Mouse (Mus musculus): ENCODE data around the gene Gpc6.
A peak's percentile ranks its signal among the peaks of the same experiment; 100 is the strongest.
"Not testable (repeated sequence)": the region's sequence is repeated elsewhere in the genome, so short reads cannot be mapped to it uniquely, and the experiment has no call there.

The Gpc6 gene

GRCm38 (mm10) chr14:117361965-117362309 is 436.8 kb downstream of the Gpc6 start:
- DNase-seq (ENCODE audit: low read depth, low spot score): no peak

- DNase-seq (ENCODE audit: low read depth, low spot score): no peak
These were observed 444.3 kb downstream of the Gpc6 start for GRCm38 (mm10) chr14:117369331-117369866.

GRCm38 (mm10) chr14:117376822-117377376 is 451.8 kb downstream of the Gpc6 start:
- DNase-seq (ENCODE audit: low read depth, low spot score): no peak

DNA sequence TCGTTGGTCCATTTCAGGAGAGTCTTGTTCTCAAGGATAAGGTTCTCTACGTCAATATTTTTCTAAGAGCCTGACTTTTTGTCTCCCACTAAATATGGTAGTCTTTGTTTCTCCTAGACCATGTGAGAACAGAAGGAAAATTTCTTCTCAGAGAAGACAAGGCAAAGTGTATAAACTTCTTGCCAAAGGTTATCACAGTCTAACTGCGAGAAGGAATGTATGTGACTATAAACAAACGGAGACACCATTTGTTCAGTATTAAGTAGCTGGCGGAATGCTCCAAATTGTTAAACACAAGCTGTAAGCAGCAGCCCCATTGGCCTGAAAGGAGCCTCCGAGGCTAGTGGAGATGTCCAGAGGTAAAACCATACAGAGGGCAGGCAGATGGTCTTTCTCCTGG is 454.9 kb downstream of the Gpc6 start:
- no peak for DNase-seq (ENCODE audit: low read depth, low spot score)

DNA sequence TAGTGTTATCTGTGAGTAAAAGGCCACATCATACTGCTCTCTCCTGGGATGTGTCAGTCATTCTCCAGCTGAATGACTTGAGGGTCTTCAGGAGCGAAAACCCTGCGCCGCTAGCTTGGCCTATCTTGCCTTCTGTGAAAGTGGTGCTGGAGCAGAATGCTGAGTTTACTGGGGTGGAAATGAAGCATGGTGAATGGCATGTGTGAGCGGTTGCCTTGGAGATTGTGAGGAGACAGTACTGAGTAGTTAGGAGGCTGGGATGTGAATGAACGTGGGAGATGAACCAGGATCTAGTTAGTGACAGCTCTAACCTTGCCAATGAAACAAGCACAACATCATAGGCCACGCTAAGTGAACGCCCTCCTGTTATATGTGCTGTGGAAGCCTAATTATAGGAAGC is 458.1 kb downstream of the Gpc6 start:
- DNase-seq (ENCODE audit: low read depth, low spot score): no peak

GRCm38 (mm10) chr14:117384096-117384770 is 459.1 kb downstream of the Gpc6 start:
- peak; percentile 62 for DNase-seq (ENCODE audit: low read depth, low spot score)

- DNase-seq (ENCODE audit: low read depth, low spot score): peak; percentile 63
These were observed 460.7 kb downstream of the Gpc6 start for GRCm38 (mm10) chr14:117385731-117386270.

DNA sequence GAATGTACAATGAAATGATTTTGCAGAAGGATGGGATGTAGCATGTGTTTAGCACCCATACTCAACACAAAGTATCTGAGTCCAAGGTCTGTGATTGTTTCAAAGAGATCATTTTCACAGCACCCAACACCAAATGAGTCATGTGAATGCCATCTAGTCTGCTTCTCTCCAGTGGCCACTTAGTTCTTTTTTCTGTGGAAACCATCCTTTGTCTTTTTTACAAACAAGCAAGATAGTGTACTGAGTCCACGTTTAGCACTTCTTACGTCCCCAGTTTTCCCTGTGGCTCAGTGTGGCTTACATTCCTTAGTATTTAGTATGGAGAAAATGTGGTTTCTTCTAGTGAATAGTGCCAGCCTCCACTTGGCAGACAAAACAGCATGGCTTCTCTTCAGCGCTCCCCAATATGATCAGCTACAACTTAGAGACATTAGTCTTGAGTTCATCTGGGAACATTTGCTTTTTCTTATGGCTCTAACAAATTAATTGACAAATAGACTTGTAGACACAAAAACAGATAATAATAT is 465.7 kb downstream of the Gpc6 start:
- peak; percentile 63 for DNase-seq (ENCODE audit: low read depth, low spot score)

DNA sequence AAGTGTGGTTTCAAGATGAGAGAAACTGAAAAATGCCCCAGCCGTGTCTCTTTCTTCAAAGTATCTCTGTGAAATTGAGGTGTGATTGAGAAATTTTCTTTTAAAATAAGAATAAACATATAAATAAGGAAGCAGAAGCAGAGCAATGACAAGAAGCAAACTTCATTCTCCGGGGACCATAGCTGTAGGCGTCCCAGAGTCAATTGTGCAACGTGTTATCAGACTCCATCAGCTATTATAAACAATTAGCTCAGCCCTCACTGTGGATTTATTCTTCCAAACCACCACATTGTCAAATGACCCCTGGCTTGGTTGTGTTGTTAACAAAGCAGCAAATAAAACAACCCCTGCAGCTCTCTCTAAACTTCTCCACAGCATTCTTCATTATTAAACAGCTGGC is 466.3 kb downstream of the Gpc6 start:
- no peak for DNase-seq (ENCODE audit: low read depth, low spot score)

DNA sequence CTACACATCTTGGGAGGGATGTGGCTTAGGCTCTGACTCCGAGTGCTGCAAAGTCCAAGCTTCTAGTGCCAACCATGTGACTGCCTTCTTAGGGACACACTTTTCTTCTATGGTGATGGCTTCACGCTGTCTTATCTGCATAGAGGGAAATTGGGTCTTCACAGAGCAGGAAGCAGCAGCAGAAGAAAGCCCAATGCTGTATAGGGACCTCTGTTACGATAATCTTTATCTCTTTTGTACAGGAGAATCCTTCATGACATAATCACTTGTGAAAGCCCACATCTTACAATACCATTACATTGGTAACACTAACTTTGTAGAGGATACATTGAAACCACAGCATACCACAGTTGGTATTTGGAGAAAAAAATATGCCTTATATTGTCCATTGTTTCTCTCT is 472.1 kb downstream of the Gpc6 start:
- no peak for DNase-seq (ENCODE audit: low read depth, low spot score)

DNA sequence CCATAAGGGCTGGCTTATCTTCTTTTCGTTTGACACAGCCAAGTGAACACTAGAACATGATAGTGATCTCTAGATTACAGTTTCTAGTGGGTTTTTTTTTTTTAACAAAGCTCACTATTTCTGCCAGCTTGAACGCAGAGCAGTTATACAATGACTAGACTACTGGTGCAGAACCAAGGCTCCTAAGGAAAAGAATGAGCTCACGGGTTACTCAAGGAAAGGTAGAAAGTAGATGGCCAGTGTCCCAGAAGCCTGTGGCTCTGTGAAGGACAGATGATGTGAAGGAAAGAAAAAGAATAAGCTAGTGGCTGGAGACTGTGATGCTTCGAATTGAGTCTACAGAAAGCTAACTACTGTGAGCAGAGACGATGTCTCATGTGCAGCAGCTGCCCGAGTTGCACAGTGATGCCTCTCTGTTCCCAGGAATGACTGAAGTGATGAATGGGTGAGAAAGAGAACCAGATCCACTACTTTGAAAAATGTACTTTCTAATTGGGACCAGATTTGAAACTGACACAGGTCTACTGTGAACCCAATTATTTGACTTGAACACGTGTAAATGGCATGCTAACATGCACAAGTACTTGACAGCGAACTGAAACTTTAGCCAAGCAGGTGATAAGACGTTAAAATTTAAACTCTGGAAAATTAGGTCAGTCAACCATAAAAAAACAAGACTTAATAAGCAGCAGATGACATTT is 482.9 kb downstream of the Gpc6 start:
- DNase-seq (ENCODE audit: low read depth, low spot score): peak; percentile 55

DNA sequence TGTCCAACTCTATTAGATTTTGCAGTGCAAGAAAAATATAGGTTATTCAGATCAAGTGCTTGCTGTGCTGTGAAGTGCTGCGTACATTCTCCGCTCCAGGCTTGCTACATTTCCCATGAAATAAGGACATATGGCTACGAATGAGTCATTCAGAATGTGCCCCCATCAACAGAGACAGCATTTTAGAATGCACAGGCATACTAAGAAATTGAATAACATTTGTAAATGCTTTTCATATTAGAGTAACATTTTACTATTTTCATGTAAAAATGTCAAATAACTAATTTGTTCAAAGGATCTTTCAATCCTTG is 483.4 kb downstream of the Gpc6 start:
- DNase-seq (ENCODE audit: low read depth, low spot score): no peak

- DNase-seq (ENCODE audit: low read depth, low spot score): peak; percentile 87
These were observed 484.7 kb downstream of the Gpc6 start for GRCm38 (mm10) chr14:117409778-117410177.

DNA sequence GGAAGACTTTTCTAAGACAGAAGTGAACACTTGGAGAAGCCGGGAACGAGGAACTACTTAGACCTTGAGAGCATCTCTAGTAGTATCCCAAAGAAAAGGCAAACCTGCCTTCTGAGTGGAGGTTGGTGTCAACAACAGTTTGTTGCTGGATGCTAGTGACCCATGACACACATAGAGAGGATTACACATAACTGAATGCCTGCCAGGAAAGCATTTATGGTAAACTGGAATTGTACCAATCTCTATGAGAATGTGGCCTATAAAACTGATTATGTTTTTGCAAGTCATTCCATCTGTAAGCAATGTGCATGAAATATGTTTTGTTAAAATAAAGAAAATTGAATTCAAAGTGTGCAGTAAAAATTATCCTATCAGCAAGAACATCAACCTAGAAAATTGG is 485.4 kb downstream of the Gpc6 start:
- DNase-seq (ENCODE audit: low read depth, low spot score): peak; percentile 85

GRCm38 (mm10) chr14:117415045-117415444 is 489.9 kb downstream of the Gpc6 start:
- no peak for DNase-seq (ENCODE audit: low read depth, low spot score)

DNA sequence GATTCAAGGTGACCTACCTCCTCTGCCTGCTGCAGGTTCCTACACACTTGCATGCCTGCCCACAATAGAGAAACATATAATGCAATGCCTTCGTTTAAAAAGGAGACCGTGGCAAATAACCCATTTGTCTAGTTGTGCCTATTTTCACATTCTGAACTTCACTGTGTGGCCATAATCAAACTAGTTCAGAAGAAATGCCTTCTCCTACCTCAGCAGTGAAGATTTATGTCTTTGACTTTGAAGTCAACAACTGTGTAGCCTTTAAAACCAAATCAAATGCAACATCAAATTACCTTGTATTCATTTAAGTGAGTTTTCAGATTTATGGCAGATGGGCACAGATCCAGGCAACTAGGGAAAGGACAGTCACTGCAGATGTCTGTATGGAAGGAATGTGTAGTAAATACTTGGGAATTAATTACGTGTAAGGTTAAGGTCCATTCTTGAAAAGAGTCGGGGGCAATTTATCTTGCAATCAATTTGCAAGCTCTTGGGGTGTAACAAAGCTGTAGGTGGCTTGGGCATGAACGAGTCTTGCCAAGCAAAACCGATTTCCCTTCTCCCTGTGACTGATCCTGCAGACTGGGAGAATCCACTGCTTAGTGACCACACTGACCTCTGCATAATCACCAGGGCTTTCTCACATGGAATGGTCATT is 494.6 kb downstream of the Gpc6 start:
- no peak for DNase-seq (ENCODE audit: low read depth, low spot score)

GRCm38 (mm10) chr14:117421170-117421569 is 496.1 kb downstream of the Gpc6 start:
- DNase-seq (ENCODE audit: low read depth, low spot score): no peak

DNA sequence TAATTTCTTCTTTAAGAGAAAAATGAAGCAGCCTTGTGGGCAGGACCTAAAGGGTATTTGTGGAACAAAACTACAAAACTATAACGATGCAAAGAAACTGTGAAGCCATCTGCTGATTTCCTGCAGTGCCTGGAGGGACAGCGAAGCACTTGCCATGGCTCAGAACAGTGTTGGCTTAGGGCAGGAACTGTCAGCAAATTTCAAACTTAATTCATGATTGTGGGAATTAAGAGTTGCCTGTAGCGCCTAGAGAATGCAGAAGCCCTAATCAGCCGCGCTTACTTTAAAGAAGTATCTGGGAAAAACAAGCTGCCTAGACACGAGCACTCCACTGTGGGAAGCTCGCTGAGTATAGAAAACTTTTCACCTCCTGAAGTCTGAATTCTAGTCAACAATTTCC is 501.0 kb downstream of the Gpc6 start:
- no peak for DNase-seq (ENCODE audit: low read depth, low spot score)

DNA sequence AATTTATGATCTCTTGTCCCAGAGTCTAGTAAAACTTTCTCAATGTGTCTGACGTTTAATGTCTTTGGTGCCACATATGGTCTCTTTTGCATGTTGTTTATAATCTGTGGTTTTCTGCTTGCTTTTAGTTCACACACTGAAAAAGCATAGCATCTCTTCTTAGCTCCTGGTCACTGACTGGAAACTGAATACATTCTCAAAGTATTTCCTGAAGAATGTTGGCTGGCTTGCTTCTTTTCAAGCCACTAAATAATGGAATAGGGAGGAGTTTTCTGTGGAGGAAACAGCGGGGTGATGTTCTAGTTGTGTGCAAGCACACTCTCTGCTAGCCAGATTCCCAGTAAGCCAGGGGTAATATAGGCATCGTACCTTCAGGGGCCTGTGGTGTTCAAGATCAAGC is 502.7 kb downstream of the Gpc6 start:
- peak; percentile 58 for DNase-seq (ENCODE audit: low read depth, low spot score)

GRCm38 (mm10) chr14:117435739-117436138 is 510.6 kb downstream of the Gpc6 start:
- DNase-seq (ENCODE audit: low read depth, low spot score): no peak

- not testable (repeated sequence) for DNase-seq (ENCODE audit: low read depth, low spot score)
These were observed 521.6 kb downstream of the Gpc6 start for GRCm38 (mm10) chr14:117446675-117447231.

Measured in 3T3-L1 (cell line).